Mouse (Mus musculus) spleen, postnatal 10 days (tissue): ENCODE data around the gene Snx3.
A peak's percentile ranks its signal among the peaks of the same experiment; 100 is the strongest.

Experiments
- DNase-seq, 2 experiments: peaks; one replicate each; pipeline ENCODE4 v3.0.0; 2021 to 2022; ENCODE audit warnings: low spot score in 2 of 2

The Snx3 gene

DNA sequence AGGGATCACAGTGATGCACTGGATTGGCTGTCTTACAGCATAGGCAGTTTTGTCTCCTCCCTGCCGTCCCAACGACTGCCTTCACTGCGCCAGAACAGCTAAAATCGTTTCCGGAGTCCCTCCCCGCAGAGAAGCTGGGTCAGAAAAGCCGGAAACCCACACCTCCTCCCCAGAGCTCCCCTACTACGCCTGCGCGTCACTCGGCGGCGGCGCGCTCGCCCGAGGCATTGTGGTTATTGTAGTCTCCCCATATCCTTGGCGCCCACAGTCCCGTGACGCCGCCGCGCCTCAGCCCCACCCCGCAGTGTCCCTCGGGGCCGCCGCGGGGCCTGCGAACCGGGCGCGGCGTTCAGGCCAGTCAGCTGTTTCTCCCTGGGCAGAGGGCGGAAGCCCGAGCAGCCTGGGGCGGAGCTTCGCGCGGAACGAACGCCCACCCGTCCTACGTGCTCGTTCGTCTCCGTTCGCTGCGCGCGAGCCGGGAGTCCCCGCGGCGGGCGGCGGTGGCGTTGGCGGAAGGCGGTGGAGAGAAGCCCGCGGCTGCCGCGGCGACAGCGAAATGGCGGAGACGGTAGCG is at the start of gene Snx3:
Gene Snx3 (plus strand): TSS at position 256 of the 574 bp plus-strand sequence.
- DNase-seq: peak in 1 of 2 experiments; percentile 96

- DNase-seq: no peak
Observed at GRCm38 (mm10) chr10:42454266-42454665, 47.6 kb upstream of the Snx3 start.

DNA sequence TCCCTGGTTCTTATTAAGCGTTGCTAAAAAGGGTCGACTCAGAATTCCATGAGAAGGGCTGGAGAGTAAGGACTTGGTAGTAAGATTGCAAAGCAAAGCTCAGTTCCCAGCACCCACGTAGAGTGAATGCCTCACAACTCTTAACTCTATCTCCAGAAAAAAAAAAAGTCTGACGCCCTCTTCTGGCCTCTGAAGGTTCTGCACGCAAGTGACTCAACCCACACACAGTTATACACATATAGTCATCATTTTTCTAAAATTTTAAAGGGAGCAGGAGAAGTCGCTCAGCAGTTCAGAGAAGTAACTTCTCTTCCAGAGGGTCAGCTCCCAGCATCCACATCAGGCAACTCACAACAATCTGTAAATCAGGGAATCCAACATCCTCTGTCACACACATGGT is 47.1 kb upstream of the Snx3 start:
- DNase-seq: no peak

DNA sequence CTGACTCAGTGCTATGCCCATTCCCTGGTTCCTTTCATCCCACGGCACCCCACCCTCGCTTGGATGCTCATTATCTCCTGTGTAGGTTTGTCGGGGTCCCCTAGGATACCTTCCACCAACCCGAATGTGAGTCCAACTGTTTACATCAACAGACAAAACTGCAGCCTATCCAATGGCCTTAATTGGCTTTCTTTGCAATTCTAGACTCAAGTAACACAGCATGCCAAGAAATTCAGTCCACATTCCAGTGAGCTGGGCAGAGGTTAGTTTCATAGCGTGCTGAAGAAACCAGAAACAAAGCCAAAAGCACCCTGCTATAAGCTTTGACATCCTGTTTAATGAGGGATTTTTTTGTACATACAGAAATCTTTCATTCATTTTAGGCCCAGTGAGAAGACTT is 45.8 kb upstream of the Snx3 start:
- no peak for DNase-seq

DNA sequence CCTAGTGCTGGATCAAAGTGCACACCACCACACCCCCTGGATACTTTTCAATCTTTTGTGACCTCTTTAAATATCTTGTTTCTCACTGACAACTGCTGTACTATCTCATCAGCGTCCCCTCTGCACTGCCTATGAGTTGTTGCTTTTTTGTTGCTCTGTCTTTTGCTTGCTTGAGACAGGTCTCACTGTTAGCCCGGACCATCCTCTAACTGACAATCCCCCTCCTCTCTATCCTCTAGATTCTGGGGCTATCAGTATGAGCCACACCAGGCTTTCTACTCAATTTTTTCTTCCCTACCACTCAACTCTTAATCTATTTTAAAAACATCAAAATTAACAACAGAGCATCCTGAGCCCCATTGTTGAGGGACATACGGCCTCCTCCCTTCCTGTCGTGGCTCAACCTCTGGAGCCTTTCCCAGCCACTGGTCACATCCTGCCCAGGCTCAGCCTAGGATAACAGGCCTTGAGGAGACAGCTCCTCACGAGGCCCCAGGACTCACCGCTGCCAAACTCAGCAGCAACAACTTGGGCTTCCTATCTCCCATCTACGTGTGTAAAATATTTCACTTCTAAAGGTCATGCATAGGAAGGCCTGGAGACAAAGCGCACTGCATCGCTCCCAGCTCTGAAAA is 44.2 kb upstream of the Snx3 start:
- DNase-seq: peak in 1 of 2 experiments; percentile 26

GRCm38 (mm10) chr10:42464224-42464623 is 37.6 kb upstream of the Snx3 start:
- no peak for DNase-seq

DNA sequence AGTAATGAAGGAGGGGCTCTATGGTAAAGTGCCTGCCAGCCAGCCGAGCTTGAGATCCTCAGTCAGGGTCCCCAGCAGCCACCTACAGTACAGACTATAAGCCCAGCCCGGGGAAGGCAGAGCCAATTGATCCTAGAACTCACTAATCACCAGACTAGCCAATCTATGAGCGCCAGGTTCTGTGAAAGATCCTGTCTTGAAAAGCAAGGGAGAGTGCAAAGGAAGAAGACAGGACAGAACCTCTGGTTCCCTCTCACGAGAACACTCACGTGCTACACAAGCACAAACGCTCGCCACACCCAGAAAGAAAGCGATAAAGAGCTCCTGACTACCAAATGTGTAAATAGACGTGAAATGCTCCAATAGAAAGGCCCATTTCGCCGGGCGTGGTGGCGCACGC is 37.0 kb upstream of the Snx3 start:
- DNase-seq: no peak

- DNase-seq: no peak
Observed at GRCm38 (mm10) chr10:42474946-42475514, 26.8 kb upstream of the Snx3 start.

- no peak for DNase-seq
Observed at GRCm38 (mm10) chr10:42476774-42477475, 24.9 kb upstream of the Snx3 start.

- DNase-seq: no peak
Observed at GRCm38 (mm10) chr10:42477550-42478340, 24.1 kb upstream of the Snx3 start.

- peak; percentile 94 to 97 for DNase-seq
Observed at GRCm38 (mm10) chr10:42478341-42478720, 23.5 kb upstream of the Snx3 start, which contains the start of gene Afg1l. Gene Afg1l, minus strand, starts transcription at chr10:42478565.

DNA sequence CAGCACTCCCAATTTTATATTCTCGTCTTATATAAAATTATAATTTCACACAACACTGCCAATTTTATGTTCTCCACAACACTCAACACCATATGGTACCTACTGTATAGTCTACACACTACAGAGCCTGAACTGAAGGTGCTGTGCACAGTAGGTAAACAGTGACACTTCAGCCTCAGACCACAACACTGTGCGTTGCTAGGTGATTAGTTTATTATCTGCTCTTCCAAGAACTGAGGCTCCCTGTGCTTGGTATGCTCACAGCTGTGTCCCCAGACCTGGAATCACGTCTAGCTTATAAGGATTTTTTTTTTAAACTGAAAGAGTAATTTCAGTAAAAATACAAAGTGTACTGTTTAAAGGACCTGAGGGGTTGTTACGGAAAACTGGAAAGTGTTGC is 21.1 kb upstream of the Snx3 start:
- no peak for DNase-seq

DNA sequence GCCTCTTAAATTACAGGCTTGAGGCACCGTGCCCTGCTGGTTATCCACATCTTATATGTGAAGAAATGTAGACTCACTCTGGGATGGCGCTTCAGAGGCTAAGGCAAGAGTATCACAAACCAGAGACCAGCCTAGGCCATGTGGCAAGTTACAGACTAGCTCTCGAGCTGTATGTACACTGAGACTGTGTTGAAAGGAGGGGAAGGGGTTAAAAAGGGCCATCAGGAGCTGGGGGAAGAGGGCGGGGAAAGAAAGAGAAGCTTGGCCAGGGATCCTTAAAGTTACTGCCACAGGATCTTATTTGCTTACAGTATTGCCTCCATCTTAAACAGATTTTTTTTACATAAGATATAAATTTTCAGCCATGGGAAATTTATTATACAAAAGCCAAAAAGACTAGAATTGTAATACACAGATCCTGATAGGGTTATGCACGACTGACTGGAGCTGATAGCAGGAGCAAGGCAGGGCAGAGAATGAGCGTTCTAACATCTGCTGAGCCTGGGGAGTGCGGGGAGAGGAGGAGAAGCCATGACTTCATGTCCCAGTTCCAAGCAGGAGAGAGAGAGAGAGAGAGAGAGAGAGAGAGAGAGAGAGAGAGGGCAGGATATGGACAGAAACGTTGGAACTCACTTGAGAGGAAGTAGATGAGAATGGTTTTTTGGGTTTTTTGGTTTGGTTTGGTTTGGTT is 13.1 kb upstream of the Snx3 start:
- no peak for DNase-seq

DNA sequence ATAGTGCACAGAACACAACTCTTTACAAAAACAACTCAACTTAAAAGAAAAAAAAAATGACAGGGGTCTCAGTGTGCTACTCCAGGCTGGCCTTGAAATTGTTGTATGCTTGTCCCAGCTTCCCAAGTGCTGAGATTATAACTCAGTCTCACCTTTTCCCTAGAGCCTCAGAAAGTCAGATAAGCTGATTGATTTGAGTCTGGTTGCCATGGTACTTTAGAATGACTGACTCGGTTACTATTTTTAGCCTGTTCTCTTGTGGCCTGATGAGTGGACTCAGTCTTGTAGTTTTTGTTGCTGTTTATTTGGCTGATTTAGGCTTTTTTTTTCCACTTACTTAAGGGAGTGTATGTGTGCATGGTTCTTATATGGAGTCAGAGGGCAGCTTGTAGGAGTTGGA is 10.7 kb upstream of the Snx3 start:
- DNase-seq: no peak

GRCm38 (mm10) chr10:42492027-42492771 is 9.6 kb upstream of the Snx3 start:
- DNase-seq: no peak

GRCm38 (mm10) chr10:42493000-42493399 is 8.8 kb upstream of the Snx3 start:
- DNase-seq: no peak

GRCm38 (mm10) chr10:42500611-42501010 is 1.2 kb upstream of the Snx3 start:
- no peak for DNase-seq

DNA sequence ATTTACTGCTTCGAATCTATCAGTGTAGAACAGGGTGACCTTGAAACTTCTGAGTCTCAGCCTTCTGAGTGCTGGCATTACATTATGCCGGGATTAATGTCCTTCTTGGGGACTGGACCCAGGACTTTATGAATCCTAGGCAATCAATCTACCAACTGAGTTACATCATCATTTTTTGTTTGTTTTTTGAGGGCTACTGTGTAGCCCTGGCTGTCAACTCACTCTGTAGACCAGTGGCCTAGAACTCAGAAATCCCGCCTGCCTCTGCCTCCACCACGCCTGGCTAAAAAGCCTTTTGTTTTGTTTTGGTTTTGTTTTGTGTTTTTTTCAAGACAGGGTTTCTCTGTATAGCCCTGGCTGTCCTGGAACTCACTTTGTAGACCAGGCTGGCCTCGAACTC is 669 bp upstream of the Snx3 start:
- no peak for DNase-seq

DNA sequence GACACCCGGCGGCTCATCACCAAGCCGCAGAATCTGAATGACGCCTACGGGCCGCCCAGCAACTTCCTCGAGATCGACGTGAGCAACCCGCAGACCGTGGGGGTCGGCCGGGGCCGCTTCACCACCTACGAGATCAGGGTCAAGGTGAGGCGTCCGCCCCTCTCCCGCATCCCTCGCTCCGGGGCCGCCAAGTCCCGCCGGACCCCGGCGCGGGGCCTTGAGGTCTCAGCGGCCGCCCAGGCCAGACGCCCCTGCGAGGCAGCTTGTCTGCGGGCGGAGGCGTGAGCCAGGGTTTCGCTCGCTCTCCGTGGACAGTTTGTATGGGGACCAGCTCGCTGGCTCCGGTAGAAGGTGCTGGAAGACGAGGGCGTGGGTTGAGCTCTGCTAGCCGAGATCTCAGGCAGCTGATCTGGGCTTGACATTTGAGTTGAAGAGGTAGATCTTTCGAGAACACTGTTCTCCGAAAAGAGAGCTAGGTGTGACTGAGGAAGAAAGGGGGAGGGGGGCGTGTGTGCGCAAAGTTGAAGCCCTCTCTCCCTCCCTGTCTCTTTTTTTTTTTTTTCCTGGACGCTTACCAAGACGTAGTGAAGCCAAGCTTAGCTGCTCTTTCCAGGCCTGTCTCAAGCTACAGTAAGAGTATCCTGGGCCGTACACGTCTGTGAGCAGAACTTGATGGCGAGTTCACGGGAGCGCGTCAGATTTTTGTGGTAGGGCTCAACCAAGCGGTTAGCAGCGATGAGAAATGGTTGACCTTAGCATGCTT is 700 bp downstream of the Snx3 start:
- peak; percentile 75 to 91 for DNase-seq
